Mouse (Mus musculus) adrenal gland, postnatal 25 days (tissue): ENCODE data around the gene Ctcf. TPM values are rescaled to one million over a fixed set of nuclear protein-coding genes. Genes with fewer than 3 reads are reported as not detected.

Source experiments
- DNase-seq: peaks from one replicate; pipeline ENCODE4 v3.0.0; 2021; ENCODE audit warnings: mixed read lengths
- total RNA-seq: library from RNA; stranded (reverse); gene quantifications from 2 replicates; pipeline ENCODE4 v1.2.3, GENCODE M21; 2021

Gene Ctcf
- total RNA-seq, 1 experiment from 2014 or later: 74.2 TPM

DNA sequence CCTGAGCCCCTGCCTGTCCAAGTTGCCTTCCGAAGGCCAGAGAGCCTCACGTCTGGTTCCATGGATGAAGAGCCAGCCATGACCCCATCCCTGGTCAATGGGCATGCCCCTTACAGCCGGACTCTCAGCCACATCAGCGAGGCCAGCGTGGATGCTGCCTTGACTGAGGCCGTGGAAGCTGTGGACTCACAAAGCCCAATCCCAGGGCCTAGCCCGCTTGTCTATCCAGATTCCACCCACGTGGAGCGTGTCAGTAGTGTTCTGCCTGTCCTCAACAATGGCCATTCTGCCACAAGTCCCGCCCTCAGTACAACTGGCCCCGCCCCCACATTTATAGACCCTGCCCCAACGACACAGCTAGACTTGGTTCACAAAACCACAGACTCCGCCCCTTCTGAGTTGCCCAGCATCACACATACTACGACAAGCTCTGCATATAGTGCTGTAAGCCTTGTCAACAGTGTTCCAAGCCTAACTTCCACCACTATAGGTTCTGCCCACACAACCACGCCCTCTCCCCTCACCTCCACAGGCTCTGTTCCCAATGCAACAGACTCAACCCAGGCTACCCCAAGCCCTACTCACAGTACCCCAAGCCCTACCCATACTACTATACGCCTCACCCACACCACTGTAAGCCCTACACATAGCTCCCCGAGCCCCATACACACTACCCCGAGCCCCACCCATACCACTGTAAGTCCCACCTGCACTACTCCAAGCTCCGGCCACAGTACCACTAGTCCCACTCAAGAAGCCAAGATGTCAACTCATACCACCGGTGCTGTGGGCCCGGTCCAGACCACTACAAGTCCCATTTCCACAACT lies 18.7 kb upstream of the Ctcf start:
- DNase-seq: no peak

DNA sequence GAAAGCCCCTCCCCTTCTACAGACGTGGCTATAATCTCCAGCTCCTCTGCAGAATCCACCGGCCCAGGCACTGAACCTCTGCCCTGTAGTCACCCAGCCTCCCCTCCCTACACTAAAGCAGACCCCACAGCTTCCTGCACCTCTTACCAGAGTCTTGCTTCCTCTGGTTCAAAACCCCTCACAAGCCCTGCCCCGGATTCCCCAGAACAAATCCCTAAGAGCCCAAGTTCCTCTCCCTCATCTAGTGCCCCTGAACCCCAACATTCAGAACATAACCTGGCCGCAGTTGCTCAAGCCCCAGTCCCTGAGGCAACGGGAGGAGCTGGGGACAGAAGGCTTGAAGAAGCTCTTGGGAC lies 18.1 kb upstream of the Ctcf start:
- DNase-seq: no peak

DNA sequence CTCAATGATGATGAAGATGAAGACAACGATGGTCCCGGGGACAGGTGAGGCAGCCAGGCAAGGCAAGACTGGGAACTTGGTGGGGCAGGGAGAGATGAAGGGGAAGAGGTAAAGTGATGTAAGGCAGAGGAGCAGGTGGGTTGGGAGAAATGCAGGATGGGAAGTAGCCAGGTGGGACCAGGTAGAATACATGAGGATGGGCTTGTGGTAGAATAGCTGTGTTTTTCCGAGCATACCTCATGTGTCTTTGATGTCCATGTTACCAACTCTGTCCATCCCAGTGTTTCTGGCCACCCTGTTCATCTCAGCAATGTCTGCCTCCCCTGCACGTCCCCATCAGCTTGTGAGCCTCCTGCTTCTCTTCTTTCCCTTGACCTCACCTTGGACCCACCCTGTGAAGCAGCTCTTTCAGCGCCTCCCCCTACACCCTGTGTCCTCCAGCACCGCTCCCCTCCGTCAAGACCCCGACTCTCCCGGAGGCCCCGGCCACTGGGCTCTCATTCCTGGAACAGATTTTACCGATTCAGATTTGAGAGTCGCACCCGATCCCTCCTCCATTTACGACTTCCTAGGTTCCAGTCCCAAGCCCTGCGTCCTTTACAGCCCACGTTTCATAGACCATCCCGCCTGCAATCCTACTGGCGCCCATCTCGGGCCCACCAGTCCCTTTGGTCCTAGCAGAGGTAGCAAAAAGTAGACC lies 17.3 kb upstream of the Ctcf start:
- DNase-seq: no peak

DNA sequence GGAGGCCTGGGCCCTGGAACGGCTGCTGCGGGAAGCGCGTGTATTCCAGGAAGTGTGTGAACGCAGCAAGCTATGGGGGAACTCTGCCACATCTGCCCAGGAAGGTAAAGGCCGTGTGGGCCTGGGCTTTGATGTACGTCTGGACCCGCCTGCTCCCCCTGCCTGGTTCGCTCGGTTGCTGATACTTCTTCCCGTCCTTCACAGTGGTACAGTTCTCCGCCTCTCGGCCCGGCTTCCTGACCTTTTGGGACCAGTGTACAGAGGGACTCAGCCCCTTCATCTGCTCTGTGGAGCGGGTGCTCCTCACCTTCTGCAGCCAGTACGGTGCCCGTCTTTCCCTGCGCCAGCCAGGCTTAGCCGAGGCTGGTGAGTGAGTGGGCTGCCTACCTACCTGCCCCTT lies 16.2 kb upstream of the Ctcf start:
- no peak for DNase-seq

DNA sequence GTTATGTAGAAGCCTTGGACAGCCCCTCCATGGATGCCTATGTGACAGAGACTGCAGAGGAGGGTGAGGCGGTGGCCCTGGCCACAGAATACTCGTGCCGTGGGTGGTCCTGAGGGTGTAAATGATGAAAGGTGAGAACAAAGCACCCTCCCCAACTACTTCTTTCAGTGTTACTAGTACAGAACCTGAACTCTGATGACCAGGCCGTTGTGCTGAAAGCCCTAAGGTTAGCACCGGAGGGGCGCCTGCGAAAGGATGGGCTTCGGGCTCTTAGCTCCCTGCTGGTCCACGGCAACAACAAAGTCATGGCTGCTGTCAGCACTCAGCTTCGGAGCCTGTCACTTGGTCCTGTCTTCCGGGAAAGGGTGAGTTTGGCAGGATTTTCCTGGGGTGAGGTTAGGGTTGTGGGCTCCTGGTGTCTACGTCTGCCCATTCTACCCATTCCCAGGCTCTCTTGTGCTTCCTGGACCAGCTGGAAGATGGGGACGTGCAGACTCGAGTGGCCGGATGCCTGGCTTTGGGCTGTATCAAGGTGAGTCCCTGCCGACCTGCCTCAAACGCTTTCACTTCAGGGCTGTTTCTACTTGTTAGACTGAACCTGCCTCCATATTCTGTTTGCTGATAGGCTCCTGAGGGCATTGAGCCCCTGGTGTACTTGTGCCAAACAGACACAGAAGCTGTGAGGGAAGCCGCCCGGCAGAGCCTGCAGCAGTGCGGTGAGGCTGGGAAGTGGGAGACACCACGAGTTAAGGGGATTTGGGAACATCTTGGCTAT lies 15.2 kb upstream of the Ctcf start:
- no peak for DNase-seq

DNA sequence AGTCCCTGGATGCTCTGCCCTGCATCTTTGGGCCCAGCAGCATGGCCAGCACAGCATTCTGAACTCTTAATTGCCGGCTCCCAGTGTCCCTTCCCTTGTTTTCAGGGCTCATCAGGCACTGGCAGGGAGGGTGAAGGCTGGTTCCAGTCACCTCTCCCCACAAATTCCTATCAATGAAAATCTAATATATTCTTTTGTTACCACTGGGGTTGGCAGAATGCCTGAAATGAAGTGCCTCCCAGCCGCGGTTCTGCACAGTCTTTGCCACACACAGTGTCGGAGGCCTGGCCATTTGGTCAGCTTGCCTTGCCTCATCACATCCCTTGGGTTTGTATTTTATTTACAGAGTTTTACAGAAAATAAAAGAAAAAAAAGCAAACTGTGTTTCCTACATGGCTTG lies 14.5 kb upstream of the Ctcf start:
- DNase-seq: no peak

DNA sequence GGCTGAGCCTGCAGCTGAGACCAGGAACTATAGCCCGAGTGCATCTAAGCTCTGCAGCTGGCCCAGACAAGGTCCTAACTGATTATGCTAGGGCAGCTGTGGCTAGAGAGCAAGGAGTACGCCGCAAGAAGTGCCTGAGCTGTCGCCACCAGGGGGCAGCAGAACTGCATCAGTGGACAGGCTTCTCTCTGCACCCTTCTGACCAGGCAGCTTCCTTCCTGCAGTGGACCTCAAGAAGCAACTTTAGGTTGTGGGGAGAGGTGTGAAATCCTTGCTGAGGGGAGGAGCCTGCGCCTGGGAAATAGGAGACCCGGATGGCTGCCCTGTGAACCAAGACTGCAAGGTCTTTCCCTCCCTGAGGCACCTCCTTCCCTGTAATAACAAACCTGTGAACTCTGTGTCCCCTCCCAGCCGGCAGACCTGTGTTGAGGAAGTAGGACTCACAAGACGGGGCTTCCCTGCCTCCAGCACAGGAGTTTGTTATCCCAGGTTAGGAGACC lies 13.9 kb upstream of the Ctcf start:
- DNase-seq: peak; percentile 93

DNA sequence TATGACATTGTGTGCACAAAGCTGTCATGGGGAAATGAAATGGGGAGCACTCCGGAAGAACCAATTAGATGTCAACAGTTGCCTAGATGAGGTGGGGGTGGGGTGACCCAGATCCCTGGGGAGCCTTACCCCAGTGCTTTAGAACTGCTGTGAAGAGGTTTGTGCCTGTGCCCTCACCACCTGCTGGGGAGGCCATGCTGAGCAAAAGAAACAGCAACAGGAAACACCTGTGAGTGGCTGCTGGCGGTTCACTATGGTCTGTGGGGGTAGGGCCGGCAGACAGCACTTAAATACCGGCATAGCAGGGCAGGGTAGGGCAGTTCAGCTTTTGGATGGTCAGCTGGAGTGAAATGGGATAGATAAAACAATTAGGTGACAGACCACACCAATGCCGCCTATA lies 13.2 kb upstream of the Ctcf start:
- no peak for DNase-seq

DNA sequence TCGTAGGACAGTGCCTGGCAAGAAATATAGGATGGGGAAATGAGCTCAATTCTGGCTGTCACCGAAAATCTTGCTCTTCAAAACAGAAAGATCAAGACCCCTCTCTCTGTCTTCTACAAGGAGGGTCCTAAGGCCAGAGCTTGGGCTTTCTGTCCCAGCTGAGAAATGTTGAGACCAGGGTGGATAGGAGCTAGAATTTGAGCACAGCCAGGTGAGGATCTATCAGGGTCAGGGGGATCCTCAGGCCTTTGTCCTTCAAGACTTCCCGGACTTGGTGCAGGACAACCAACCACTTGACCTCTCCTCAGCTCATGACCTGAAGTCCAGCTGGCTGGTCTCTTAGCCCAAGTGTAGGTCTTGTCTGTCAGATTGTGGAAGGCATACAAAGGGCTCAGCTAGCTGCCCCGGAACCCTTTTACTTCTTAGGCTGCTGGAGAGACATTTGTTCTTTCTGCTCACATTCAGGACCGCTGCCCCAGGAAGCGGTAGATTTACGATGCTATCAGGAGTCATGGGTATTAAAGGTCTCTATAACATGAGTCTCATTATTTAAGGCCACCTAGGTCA lies 12.6 kb upstream of the Ctcf start:
- no peak for DNase-seq

DNA sequence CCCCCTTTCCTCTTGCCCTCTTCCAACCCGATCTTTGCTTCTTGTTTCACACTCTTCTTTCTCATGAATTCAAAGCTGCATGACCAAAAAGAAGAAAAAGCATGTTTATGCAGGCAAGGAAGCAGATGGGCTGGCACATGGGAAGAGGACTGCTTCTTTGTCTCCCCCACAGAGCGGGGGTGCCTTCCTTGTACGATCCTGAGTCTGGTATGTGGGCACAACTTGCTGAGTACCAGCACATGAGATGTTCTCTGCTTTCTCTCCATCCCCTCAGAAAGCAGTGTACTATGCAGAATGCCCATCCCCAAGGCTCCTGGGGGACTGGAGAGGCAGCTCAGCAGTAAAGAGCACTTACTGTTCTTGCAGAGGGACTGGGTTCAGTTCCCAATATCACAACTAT lies 12.0 kb upstream of the Ctcf start:
- no peak for DNase-seq

DNA sequence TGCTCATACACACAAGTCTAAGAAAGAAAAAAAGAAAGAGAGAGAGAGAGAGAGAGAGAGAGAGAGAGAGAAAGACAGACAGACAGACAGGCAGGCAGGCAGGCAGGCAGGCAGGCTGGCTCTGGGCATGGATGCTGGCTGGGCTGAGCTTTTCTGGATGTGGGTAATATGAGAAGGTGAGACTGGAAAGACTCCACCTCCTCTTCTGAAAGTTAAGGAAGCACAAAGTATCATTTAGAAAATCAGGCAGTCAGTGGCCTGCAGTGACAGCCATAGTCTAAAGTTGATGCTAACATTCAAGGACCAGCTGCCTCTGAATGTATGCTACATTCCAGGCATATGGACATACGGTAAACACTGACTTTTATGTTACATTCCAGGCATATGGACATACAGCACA lies 11.5 kb upstream of the Ctcf start:
- DNase-seq: no peak

DNA sequence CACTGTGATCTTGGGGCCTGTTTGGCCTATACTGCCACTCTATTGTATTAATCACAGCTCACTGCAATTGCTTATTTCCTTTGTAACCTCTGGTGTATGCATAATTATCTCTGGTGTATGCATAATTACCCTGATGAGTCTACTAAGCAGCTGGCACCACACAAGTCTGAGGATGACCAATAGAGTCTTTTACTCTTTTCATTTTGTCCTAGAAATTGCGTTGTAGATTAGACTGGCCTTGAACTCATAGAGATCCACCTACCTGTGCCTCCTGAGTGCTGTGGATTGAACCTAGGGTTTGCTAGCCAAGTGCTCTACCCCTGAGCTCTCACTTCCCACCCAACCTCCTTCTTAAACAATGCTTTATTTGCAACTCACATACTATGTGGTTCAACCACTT lies 10.3 kb upstream of the Ctcf start:
- DNase-seq: no peak

DNA sequence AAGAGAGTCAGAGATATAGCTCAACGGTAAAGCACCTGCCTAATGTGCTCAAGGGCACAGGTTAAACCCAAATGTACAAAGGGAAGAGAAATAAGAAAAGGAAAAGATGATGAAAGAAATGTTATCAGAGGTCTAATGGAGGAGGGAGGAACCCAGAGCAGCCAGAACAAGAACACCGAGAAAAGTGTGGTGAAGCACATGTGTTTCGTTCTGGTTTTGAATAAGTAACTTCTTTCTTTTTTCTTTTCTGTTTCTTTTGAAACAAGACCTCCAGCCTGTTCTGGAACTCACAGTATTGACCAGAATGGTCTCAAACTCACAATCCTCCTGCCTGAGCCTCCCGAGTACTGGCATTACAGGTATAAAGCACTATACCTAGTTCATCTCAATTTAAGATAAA lies 7.0 kb upstream of the Ctcf start:
- DNase-seq: no peak

DNA sequence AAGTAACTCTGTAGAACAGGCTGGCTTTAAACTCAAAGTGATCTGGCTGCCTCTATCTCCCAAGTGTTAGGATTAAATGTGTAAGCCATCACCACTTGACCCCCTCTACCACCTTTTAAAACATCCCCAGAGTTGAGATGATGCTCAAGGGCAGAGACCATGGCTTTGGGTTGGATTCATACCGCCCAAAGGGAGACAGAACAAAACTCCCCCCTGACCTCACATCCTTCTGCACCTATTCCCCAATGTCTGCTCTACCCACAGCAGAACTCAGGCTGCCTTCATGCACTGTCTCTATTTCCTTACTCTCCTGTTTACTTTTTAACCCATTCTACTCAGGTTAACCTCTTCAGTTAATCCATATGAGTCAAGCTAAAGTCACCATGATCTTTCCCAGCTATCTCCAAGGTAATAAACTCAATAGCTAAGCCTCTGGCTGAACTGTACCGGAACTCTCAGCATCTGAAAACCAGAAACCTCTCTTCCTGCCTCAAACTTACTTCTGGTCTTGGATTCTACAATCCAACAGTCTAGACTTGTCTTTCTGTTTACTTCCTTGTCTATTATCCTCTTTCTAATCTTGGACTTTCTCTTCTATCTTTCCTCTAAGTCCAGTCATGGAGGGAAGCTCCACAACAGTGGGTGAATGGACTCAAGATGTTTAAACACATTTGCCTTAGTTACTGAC lies 1.5 kb upstream of the Ctcf start:
- DNase-seq: no peak

DNA sequence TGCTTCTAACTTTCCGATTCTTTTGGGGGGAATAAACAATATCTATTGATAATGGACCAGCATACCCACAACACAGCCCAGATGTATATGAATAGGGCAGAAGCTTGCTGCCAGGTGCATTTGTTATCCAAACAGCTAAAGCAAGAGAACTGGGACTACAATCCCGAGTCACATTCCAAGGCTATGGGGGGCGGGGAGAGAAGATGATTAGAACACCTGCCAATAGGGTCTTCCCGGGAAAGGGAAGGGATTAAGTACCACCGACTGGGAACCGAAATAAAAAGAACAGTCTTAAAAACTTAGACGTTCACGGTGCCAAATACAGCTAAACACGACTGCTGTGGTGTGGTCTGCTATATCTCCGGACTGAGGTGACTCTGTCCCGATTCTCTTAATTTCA lies 887 bp upstream of the Ctcf start:
- no peak for DNase-seq

DNA sequence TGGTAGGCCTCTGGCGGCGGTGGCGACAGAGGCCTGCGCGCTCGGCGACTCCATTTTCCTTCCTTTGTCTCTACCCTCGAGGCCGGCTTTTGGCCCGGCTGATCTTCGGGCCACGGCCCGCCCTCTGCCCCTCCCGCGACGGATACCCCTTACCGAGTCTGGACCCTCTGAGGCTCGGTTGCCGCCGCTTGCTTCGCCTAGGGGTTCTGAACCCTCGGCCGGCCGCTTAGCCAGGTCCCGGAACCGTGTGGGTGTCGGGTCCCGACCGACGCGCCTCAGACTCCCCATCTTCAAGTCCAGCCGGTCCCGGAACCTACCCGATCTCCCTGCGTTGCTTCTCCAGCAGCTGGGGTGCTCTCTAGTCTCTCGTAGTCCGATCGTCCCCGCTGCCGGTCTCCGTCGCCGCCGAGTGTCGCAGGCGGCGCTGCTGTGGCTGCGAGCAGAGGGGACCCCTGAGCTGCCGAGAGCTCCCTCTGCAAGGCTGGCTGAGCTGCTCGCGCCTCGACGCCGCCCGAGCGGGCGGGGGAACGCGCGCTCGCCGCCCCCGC lies 669 bp downstream of the Ctcf start, which contains the start of gene Agrp:
Gene Agrp (minus strand): TSS at position 431 of the 548 bp plus-strand sequence.
- DNase-seq: peak; percentile 54

DNA sequence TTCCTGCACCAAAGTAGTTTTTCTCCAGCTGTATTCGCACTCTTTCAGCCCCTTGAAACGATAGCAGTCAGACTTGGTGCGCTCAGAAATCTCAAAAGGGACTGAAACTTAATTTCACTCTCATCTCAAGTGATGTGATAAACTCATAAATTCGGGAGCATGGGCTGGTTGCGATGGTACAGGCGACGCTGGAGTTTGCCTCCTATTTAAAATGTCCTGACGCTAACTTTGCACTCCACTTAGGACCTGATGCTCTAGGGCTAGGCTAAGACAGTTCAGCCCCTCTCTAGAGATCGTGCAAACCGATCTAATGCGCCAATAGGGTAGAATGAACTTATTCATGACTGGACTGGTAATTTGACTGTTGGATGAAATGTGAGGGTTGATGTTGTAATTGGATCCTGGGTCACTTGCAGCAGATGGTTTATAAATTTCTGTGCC lies 1.3 kb downstream of the Ctcf start:
- DNase-seq: no peak

DNA sequence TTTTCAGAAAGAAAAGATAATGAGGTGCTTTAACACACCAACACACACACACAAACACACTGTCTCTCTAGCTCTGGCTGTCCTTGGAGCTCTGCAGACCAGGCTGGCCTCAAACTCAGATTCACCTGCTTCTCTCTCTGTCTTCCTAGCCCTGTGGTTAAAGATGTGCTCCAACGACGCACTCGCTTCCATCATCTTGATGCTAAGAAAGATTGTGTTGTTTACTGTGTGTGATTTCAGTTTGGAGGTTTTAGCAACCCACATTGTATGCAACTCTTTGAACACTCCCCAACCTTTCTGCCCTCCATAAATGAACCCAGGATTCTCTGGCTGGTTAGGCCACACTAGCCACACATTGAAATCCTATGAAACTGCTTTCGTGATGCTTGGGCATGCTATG lies 2.1 kb downstream of the Ctcf start:
- DNase-seq: no peak

DNA sequence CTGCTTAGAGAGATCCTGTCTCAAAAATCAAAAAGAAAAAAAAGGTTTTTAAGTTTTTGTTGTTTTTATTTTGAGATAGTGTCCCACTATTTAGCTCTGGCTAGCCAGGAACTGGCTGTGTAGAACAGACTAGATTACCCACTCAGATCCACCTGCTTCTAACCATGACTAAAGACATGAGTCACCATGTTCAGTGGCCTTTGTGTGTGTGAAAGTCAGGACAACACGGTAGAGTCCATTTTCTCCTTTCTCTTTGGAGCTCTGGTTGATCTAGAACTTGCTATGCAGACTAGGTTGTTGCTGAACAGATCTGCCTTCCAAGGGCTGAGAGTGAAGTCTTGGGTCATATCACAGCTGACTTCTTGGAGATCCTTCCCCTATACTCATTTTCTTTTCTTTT lies 3.5 kb downstream of the Ctcf start:
- DNase-seq: no peak

DNA sequence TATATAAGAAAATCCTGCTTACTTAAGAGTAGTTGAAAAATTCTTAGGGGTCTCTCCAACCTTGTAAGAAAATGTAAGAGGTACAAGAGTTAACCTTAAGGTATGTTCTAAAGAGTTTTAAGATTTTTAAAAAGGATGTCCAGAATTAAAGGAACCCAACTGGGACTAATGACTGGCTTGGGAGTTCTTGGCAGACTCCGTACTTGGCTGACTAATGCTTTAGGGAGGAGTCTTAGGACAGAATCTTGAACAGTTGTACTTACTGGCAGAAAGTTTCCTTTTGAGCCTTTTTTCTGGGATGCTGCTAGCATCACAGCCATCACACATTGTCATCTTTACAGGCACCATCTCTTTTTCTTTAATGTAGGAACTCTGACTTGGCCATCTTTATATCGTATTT lies 4.1 kb downstream of the Ctcf start:
- no peak for DNase-seq

DNA sequence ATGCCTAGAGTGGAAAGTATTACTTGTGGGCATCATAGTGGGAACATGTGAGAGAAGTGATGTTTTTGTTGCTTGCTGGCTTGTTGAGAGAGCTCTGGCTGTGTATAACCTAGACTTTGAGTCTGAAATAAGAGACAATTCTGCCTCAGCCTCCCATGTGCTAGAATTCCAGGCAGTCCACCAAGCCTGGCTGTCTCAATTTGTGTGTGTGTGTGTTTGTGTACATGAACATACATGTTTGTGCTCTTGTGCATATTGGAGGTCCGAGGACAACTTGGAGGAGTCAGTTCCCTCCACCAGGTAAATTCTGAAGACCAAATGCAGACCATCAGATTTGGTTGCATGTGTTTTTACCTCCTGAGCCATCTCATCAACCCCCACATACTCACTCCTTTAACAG lies 8.8 kb downstream of the Ctcf start:
- no peak for DNase-seq

DNA sequence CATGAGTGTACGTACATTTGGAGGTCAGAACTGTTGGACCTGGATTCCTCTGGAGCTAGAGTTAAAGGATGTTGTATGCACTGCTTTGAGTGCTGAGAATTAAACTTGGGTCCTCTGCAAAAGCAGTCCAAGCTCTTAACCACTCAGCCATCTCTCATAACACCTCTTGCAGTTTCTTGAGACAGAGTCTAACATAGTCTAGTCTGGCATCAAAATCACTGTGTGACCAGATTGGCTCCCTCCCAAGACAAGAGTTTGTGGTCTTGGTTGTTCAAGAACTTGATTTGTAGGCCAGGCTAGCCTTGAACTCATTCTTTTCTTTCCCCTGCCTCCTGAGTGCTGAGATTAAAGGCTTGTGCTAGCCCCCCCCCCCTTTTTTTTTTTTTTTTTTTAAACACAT lies 12.6 kb downstream of the Ctcf start:
- no peak for DNase-seq
